Mouse (Mus musculus): ENCODE results near the gene Ube3b.

Gene Ube3b

GRCm38 (mm10) chr5:114373581-114373980 is 6.8 kb upstream of the Ube3b start:
- no peak for DNase-seq (ENCODE audit: low spot score in 2 of 2)

- no peak for DNase-seq (ENCODE audit: low spot score in 2 of 2)
Measured at GRCm38 (mm10) chr5:114374409-114375213, 5.8 kb upstream of the Ube3b start.

- DNase-seq (ENCODE audit: low spot score in 2 of 2) = no peak
Measured at GRCm38 (mm10) chr5:114378177-114378920, 2.1 kb upstream of the Ube3b start.

GRCm38 (mm10) chr5:114378936-114379335 is 1.5 kb upstream of the Ube3b start:
- no peak for DNase-seq (ENCODE audit: low spot score in 2 of 2)

- no peak for DNase-seq (ENCODE audit: low spot score in 2 of 2)
Measured at GRCm38 (mm10) chr5:114379763-114380162, 644 bp upstream of the Ube3b start.

GRCm38 (mm10) chr5:114381013-114381351 is 575 bp downstream of the Ube3b start:
- DNase-seq (ENCODE audit: low spot score in 2 of 2) = no peak

GRCm38 (mm10) chr5:114383184-114383904 is 2.9 kb downstream of the Ube3b start:
- DNase-seq (ENCODE audit: low spot score in 2 of 2) = no peak

- no peak for DNase-seq (ENCODE audit: low spot score in 2 of 2)
Measured at GRCm38 (mm10) chr5:114384448-114384847, 4.0 kb downstream of the Ube3b start.

GRCm38 (mm10) chr5:114393169-114393568 is 12.8 kb downstream of the Ube3b start:
- DNase-seq (ENCODE audit: low spot score in 2 of 2) = no peak

- DNase-seq (ENCODE audit: low spot score in 2 of 2) = no peak
Measured at GRCm38 (mm10) chr5:114406592-114406991, 26.2 kb downstream of the Ube3b start.

- no peak for DNase-seq (ENCODE audit: low spot score in 2 of 2)
Measured at GRCm38 (mm10) chr5:114407269-114407668, 26.9 kb downstream of the Ube3b start.

GRCm38 (mm10) chr5:114407810-114408209 is 27.4 kb downstream of the Ube3b start:
- no peak for DNase-seq (ENCODE audit: low spot score in 2 of 2)

- no peak for DNase-seq (ENCODE audit: low spot score in 2 of 2)
Measured at GRCm38 (mm10) chr5:114408846-114409245, 28.4 kb downstream of the Ube3b start.

- DNase-seq (ENCODE audit: low spot score in 2 of 2) = no peak
Measured at GRCm38 (mm10) chr5:114410429-114410828, 30.0 kb downstream of the Ube3b start.

GRCm38 (mm10) chr5:114412361-114412998 is 32.1 kb downstream of the Ube3b start:
- DNase-seq (ENCODE audit: low spot score in 2 of 2) = no peak

GRCm38 (mm10) chr5:114413067-114413735 is 32.8 kb downstream of the Ube3b start:
- DNase-seq (ENCODE audit: low spot score in 2 of 2) = no peak

GRCm38 (mm10) chr5:114415606-114416005 is 35.2 kb downstream of the Ube3b start:
- DNase-seq (ENCODE audit: low spot score in 2 of 2) = no peak

- DNase-seq (ENCODE audit: low spot score in 2 of 2) = no peak
Measured at GRCm38 (mm10) chr5:114416855-114417254, 36.4 kb downstream of the Ube3b start.

GRCm38 (mm10) chr5:114418541-114418940 is 38.1 kb downstream of the Ube3b start:
- no peak for DNase-seq (ENCODE audit: low spot score in 2 of 2)

GRCm38 (mm10) chr5:114421561-114422298 is 41.3 kb downstream of the Ube3b start:
- no peak for DNase-seq (ENCODE audit: low spot score in 2 of 2)

- DNase-seq (ENCODE audit: low spot score in 2 of 2) = no peak
Measured at GRCm38 (mm10) chr5:114422591-114422990, 42.2 kb downstream of the Ube3b start.
